Mouse (Mus musculus): ENCODE results near the gene Slc46a1.

GRCm38 (mm10) chr11:78500623-78501202, 35.2 kb downstream of the Slc46a1 start:
- no peak for TF ChIP-seq NELFE (IDR thresholded peaks at IDR 0.05; ENCODE audit: low read depth, low read length)
- TF ChIP-seq KAT2A (conservative IDR thresholded peaks at IDR 0.05; ENCODE audit: low read depth, low read length): no peak
- no peak for TF ChIP-seq ZNF384 (IDR thresholded peaks at IDR 0.05; ENCODE audit: low read depth, low read length)
- TF ChIP-seq CTCF (IDR thresholded peaks at IDR 0.05 in 2 of 3, conservative IDR thresholded peaks at IDR 0.05 in 1 of 3; ENCODE audit: control insufficient read depth in 1 of 3, insufficient read depth in 1 of 3, low read depth in 2 of 3, low read length in 3 of 3, poor library complexity in 1 of 3, severe bottlenecking in 1 of 3): no peak
- no peak for TF ChIP-seq POLR2A (IDR thresholded peaks at IDR 0.05; ENCODE audit: control insufficient read depth in 1 of 2, insufficient read depth in 1 of 2, low read depth in 1 of 2, low read length in 2 of 2, poor library complexity in 1 of 2)
- no peak for TF ChIP-seq EP300 (IDR thresholded peaks at IDR 0.05; ENCODE audit: low read depth in 1 of 2, low read length in 2 of 2)
- TF ChIP-seq ZKSCAN1 (IDR thresholded peaks at IDR 0.05; ENCODE audit: low read depth, low read length): no peak
- TF ChIP-seq BHLHE40 (IDR thresholded peaks at IDR 0.05; ENCODE audit: borderline replicate concordance, low read depth, low read length): no peak
- no peak for TF ChIP-seq CHD1 (IDR thresholded peaks at IDR 0.05; ENCODE audit: low read depth, low read length)
- TF ChIP-seq USF1 (IDR thresholded peaks at IDR 0.05; ENCODE audit: low read depth, low read length): no peak
- no peak for TF ChIP-seq TCF12 (IDR thresholded peaks at IDR 0.05; ENCODE audit: low read depth, low read length)
